In the genomic region with DNA sequence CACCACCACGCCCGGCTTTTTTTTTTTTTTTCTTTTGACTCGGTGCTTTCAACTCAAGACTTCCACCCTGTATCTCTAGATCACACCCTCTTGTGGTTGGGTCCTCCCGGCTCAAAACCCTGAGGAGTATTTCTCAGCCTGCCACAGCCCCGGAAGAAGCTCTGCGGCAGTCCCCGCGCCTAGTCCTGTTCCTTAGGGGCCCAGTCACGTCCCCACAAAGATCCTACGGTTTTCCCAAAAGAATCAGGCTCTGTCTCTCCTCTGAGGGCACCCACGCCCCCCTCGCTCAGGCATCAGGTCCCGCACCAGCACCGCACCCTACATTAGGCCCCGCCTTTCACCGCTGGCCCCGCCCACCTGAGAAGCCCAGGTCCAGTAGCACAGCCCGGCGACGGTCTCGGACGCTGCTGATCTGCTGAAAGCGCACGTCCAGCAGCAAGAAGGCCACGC, we compare ENCODE assay signal across 7 mouse cellular contexts. TPM values are rescaled to one million over a fixed set of nuclear protein-coding genes. Genes with fewer than 3 reads are reported as not detected.
DNase-seq lines count a peak whose midpoint lies in the region; ATAC-seq and TF ChIP-seq lines count a peak whose summit lies in the region.

No protein-coding gene starts in this region.

- no peaks in the 10 kb centered on the region for H3K9me3 ChIP-seq in forebrain, embryonic 12.5 days
- H3K9me3 ChIP-seq in liver, postnatal 0 days (ENCODE audit: low read length), result no peaks in the 10 kb centered on the region
- H3K9me3 ChIP-seq in neural tube, embryonic 13.5 days, result no peaks in the 10 kb centered on the region

- H3K4me1 ChIP-seq in forebrain, embryonic 12.5 days, result peaks cover 33% of the 10 kb centered on the region
- peaks cover 18% of the 10 kb centered on the region for H3K4me1 ChIP-seq in liver, postnatal 0 days (ENCODE audit: insufficient read depth)
- peaks cover 39% of the 10 kb centered on the region for H3K4me1 ChIP-seq in neural tube, embryonic 13.5 days (replicated peaks)

- peak overlapping the region; percentile 52 for H3K4me2 ChIP-seq in forebrain, embryonic 12.5 days
- peak overlapping the region; percentile 75 for H3K4me2 ChIP-seq in liver, postnatal 0 days (ENCODE audit: low read depth, low read length)
- peak overlapping the region; percentile 64 for H3K4me2 ChIP-seq in neural tube, embryonic 13.5 days

- H3K9ac ChIP-seq in forebrain, embryonic 12.5 days, result no peak overlapping the region; the same call in 1 of the 2 replicates
- H3K9ac ChIP-seq in liver, postnatal 0 days (replicated peaks), result 0 out of 2 replicates have a peak overlapping the region, but pooled peaks have one; percentile 9
- peak overlapping the region; percentile 59 for H3K9ac ChIP-seq in neural tube, embryonic 13.5 days

- WGBS in forebrain, embryonic 12.5 days, result 3% methylated on average over 25 of the region's 25 CpGs
- 3% methylated on average over 24 of the region's 25 CpGs for WGBS in liver, postnatal 0 days (ENCODE audit: insufficient replicate concordance)
- WGBS in neural tube, embryonic 13.5 days, result 2% methylated on average over 24 of the region's 25 CpGs

- DNase-seq in ES-CJ7 (ENCODE audit: low read depth, low spot score), result peak; percentile 60
- peak; percentile 75 for DNase-seq in adrenal gland, adult 2 months
- peak; percentile 79 for DNase-seq in liver, postnatal 0 days
- DNase-seq in yolk sac, embryonic 10.5 days (ENCODE audit: low spot score), result peak; percentile 71

- no peak for ATAC-seq in forebrain, embryonic 12.5 days (ENCODE audit: low FRiP score)
- peak; percentile 75 for ATAC-seq in inflammation-experienced regulatory T-cells, adult 6 months
- ATAC-seq in liver, postnatal 0 days, result peak; percentile 64
- no peak for ATAC-seq in neural tube, embryonic 13.5 days (ENCODE audit: low read depth)

- H3K27ac ChIP-seq in forebrain, embryonic 12.5 days, result no peak overlapping the region
- H3K27ac ChIP-seq in liver, postnatal 0 days (ENCODE audit: low read depth), result no peak overlapping the region
- H3K27ac ChIP-seq in neural tube, embryonic 13.5 days (replicated peaks), result no peak overlapping the region

- H3K4me3 ChIP-seq in forebrain, embryonic 12.5 days (replicated peaks), result peak overlapping the region; percentile 30
- peak overlapping the region; percentile 43 for H3K4me3 ChIP-seq in liver, postnatal 0 days (ENCODE audit: low read depth, low read length)
- peak overlapping the region; percentile 60 for H3K4me3 ChIP-seq in neural tube, embryonic 13.5 days

- no peak for TF ChIP-seq CTCF in liver, postnatal 0 days (IDR thresholded peaks at IDR 0.05; ENCODE audit: low read depth)

- H3K27me3 ChIP-seq in forebrain, embryonic 12.5 days, result peaks cover 52% of the 10 kb centered on the region
- peaks cover 41% of the 10 kb centered on the region for H3K27me3 ChIP-seq in liver, postnatal 0 days (ENCODE audit: insufficient read depth, low read length)
- peaks cover 42% of the 10 kb centered on the region for H3K27me3 ChIP-seq in neural tube, embryonic 13.5 days

- peaks cover 7% of the 10 kb centered on the region for H3K36me3 ChIP-seq in forebrain, embryonic 12.5 days (replicated peaks)
- H3K36me3 ChIP-seq in liver, postnatal 0 days (replicated peaks; ENCODE audit: insufficient read depth, low read length), result no peaks in the 10 kb centered on the region
- H3K36me3 ChIP-seq in neural tube, embryonic 13.5 days, result peaks cover 8% of the 10 kb centered on the region

- TF ChIP-seq EP300 in liver, postnatal 0 days (IDR thresholded peaks at IDR 0.05; ENCODE audit: low read depth), result no peak

RNA-seq across cellular contexts. Expression of gene Syngr3, which starts 2.6 kb away (rescaled TPM):
- 1 to 10 TPM; 2.0 to 2.4 TPM for total RNA-seq in adrenal gland, adult 2 months (2021)
- polyA plus RNA-seq in adrenal gland, adult 2 months (2012; rRNA removed), result 2.1 and 5.3 TPM in 2 replicates
- polyA plus RNA-seq in forebrain, embryonic 12.5 days (2016; fragmentation: Nextera tagmentation; extraction: Ambion mirVana), result 27.8 and 33.5 TPM in 2 replicates
- polyA plus RNA-seq in inflammation-experienced regulatory T-cells, adult 6 months (2017; shearing (Covaris generic)), result 1 to 10 TPM in 2 of 3 experiments, under 1 TPM in 1; 0.51 to 5.4 (median 1.7) TPM
- 0.11 TPM in 2 replicates for polyA plus RNA-seq in liver, postnatal 0 days (2015; fragmentation: Nextera tagmentation; extraction: Ambion mirVana)
- polyA plus RNA-seq in neural tube, embryonic 13.5 days (2015; fragmentation: Nextera tagmentation; extraction: Ambion mirVana), result 94.2 and 114 TPM in 2 replicates

RNA-seq across cellular contexts. Expression of gene Gfer, which starts 8.8 kb away (rescaled TPM):
- 10 to 100 TPM; 37.7 to 41.6 TPM for total RNA-seq in adrenal gland, adult 2 months (2021)
- 40.7 and 43.1 TPM in 2 replicates for polyA plus RNA-seq in adrenal gland, adult 2 months (2012; rRNA removed)
- polyA plus RNA-seq in forebrain, embryonic 12.5 days (2016; fragmentation: Nextera tagmentation; extraction: Ambion mirVana), result 49.1 and 50.2 TPM in 2 replicates
- polyA plus RNA-seq in inflammation-experienced regulatory T-cells, adult 6 months (2017; shearing (Covaris generic)), result 10 to 100 TPM; 10.2 to 18.4 (median 13.1) TPM
- polyA plus RNA-seq in liver, postnatal 0 days (2015; fragmentation: Nextera tagmentation; extraction: Ambion mirVana), result 46.5 and 50.7 TPM in 2 replicates
- 34.3 and 39.6 TPM in 2 replicates for polyA plus RNA-seq in neural tube, embryonic 13.5 days (2015; fragmentation: Nextera tagmentation; extraction: Ambion mirVana)

RNA-seq across cellular contexts. Expression of gene Noxo1, which starts 8.9 kb away (rescaled TPM):
- total RNA-seq in adrenal gland, adult 2 months (2021), result 1 to 10 TPM; 2.8 to 6.4 TPM
- polyA plus RNA-seq in adrenal gland, adult 2 months (2012; rRNA removed), result 4.9 and 9.4 TPM in 2 replicates
- 1.6 and 2.6 TPM in 2 replicates for polyA plus RNA-seq in forebrain, embryonic 12.5 days (2016; fragmentation: Nextera tagmentation; extraction: Ambion mirVana)
- 1 to 10 TPM; 1.8 to 3.5 (median 2.7) TPM for polyA plus RNA-seq in inflammation-experienced regulatory T-cells, adult 6 months (2017; shearing (Covaris generic))
- 0.51 and 0.58 TPM in 2 replicates for polyA plus RNA-seq in liver, postnatal 0 days (2015; fragmentation: Nextera tagmentation; extraction: Ambion mirVana)
- polyA plus RNA-seq in neural tube, embryonic 13.5 days (2015; fragmentation: Nextera tagmentation; extraction: Ambion mirVana), result 1.1 and 1.5 TPM in 2 replicates

RNA-seq across cellular contexts. Expression of gene Zfp598, which starts 17.7 kb away (rescaled TPM):
- 10 to 100 TPM; 40.8 to 51.3 TPM for total RNA-seq in adrenal gland, adult 2 months (2021)
- polyA plus RNA-seq in adrenal gland, adult 2 months (2012; rRNA removed), result 86.0 and 99.0 TPM in 2 replicates
- polyA plus RNA-seq in forebrain, embryonic 12.5 days (2016; fragmentation: Nextera tagmentation; extraction: Ambion mirVana), result 25.5 and 26.9 TPM in 2 replicates
- 1 to 10 TPM; 4.1 to 5.8 (median 5.4) TPM for polyA plus RNA-seq in inflammation-experienced regulatory T-cells, adult 6 months (2017; shearing (Covaris generic))
- 7.2 and 7.6 TPM in 2 replicates for polyA plus RNA-seq in liver, postnatal 0 days (2015; fragmentation: Nextera tagmentation; extraction: Ambion mirVana)
- polyA plus RNA-seq in neural tube, embryonic 13.5 days (2015; fragmentation: Nextera tagmentation; extraction: Ambion mirVana), result 20.9 and 22.2 TPM in 2 replicates

RNA-seq across cellular contexts. Expression of gene Tbl3, which starts 20.3 kb away (rescaled TPM):
- 10 to 100 TPM; 27.9 to 41.1 TPM for total RNA-seq in adrenal gland, adult 2 months (2021)
- 49.0 and 63.2 TPM in 2 replicates for polyA plus RNA-seq in adrenal gland, adult 2 months (2012; rRNA removed)
- 94.7 and 98.0 TPM in 2 replicates for polyA plus RNA-seq in forebrain, embryonic 12.5 days (2016; fragmentation: Nextera tagmentation; extraction: Ambion mirVana)
- 10 to 100 TPM; 29.5 to 55.4 (median 32.2) TPM for polyA plus RNA-seq in inflammation-experienced regulatory T-cells, adult 6 months (2017; shearing (Covaris generic))
- polyA plus RNA-seq in liver, postnatal 0 days (2015; fragmentation: Nextera tagmentation; extraction: Ambion mirVana), result 18.1 and 21.5 TPM in 2 replicates
- polyA plus RNA-seq in neural tube, embryonic 13.5 days (2015; fragmentation: Nextera tagmentation; extraction: Ambion mirVana), result 58.4 and 64.0 TPM in 2 replicates

Comparison
In these comparisons a context has a peak if more than half of its experiments do, and no peak if none do; other contexts are left out.
1. ATAC-seq: peak in inflammation-experienced regulatory T-cells, adult 6 months (single experiment) and liver, postnatal 0 days (single experiment); none in forebrain, embryonic 12.5 days (single experiment) and neural tube, embryonic 13.5 days (single experiment).
2. Peak in every context shown above with its lines, with median percentiles within 50 percentile points of each other: DNase-seq, H3K4me2 ChIP-seq and H3K4me3 ChIP-seq.